Comparison of ENCODE assay signal across 13 mouse cellular contexts in the genomic region with DNA sequence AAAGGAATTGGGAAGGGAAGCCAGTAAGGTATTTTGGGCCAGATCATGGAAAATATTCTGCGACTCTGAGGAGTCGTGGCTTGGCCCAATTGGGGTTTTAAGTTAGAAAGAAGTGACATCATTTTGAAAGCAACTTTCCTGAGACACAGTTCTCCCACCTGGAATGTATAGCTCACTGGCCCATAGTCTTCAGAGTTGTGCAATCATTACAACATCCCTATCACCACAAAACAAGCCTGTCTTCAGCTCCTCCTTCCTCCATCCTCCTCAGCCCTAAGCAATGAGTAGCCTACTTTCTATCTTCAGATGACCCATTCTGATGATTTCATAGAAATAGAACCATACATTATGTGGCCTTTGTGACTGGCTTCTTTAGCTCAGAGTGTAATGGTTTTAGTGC.
"Had no signal": no experiment of that assay in that cellular context is flagged by ENCODE, and none has a peak within 500 bp of the region (broad histone marks: within the 10 kb centered on the region; RNA-seq: fewer than 3 reads in every experiment).

No protein-coding gene starts in this region.

- ATAC-seq: liver, postnatal 0 days; midbrain, embryonic 16.5 days had no signal

- DNase-seq: liver, embryonic 13.5 days; lung, embryonic 14.5 days; lung, postnatal 10 days; lung, postnatal 4 days; midbrain, embryonic 14.5 days; retina, postnatal 1 day; right cerebral cortex, adult 18-20 months; right cerebral cortex, postnatal 25 days; thymus, adult 18-20 months; thymus, postnatal 14 days; thymus, postnatal 36 days had no signal
